24 mouse cellular contexts compared by ENCODE assay signal in genomic region chr16:38459990-38460389, GRCm38 (mm10). TPM values are rescaled to one million over a fixed set of nuclear protein-coding genes. Genes with fewer than 3 reads are reported as not detected.
"Had no signal": no experiment of that assay in that cellular context is flagged by ENCODE, and none has a peak within 500 bp of the region (broad histone marks: within the 10 kb centered on the region; RNA-seq: fewer than 3 reads in every experiment).

No protein-coding gene starts in this region.

- H3K4me1 ChIP-seq: limb, embryonic 13.5 days; lung, embryonic 15.5 days; neural tube, embryonic 12.5 days; neural tube, embryonic 15.5 days had no signal

- H3K4me3 ChIP-seq: layer of hippocampus, adult 2 months; limb, embryonic 10.5 days; limb, embryonic 13.5 days; liver, embryonic 12.5 days; liver, embryonic 15.5 days; lung, embryonic 15.5 days; neural tube, embryonic 12.5 days; neural tube, embryonic 15.5 days had no signal

- H3K36me3 ChIP-seq: limb, embryonic 10.5 days; limb, embryonic 13.5 days; liver, embryonic 12.5 days; liver, embryonic 15.5 days; lung, embryonic 15.5 days; neural tube, embryonic 12.5 days; neural tube, embryonic 15.5 days had no signal

- H3K9me3 ChIP-seq: limb, embryonic 10.5 days; limb, embryonic 13.5 days; liver, embryonic 12.5 days; liver, embryonic 15.5 days; lung, embryonic 15.5 days; neural tube, embryonic 12.5 days; neural tube, embryonic 15.5 days had no signal

- H3K9ac ChIP-seq: limb, embryonic 13.5 days; liver, embryonic 12.5 days; liver, embryonic 15.5 days; lung, embryonic 15.5 days; neural tube, embryonic 12.5 days; neural tube, embryonic 15.5 days had no signal

- H3K27ac ChIP-seq: kidney, postnatal 0 days; layer of hippocampus, adult 2 months; limb, embryonic 10.5 days; limb, embryonic 13.5 days; liver, embryonic 12.5 days; liver, embryonic 15.5 days; lung, embryonic 15.5 days; macrophage; neural tube, embryonic 12.5 days; neural tube, embryonic 15.5 days; stomach, postnatal 0 days had no signal

- H3K27me3 ChIP-seq: limb, embryonic 13.5 days; liver, embryonic 12.5 days; liver, embryonic 15.5 days; lung, embryonic 15.5 days; neural tube, embryonic 12.5 days; neural tube, embryonic 15.5 days had no signal

- DNase-seq: kidney, postnatal 25 days; layer of hippocampus, adult 9-11 months; liver; lung, adult 18-20 months; lung, postnatal 14 days; midbrain, embryonic 14.5 days; right cerebral cortex, adult 18-20 months; right cerebral cortex, postnatal 14 days; right cerebral cortex, postnatal 4 days; thymus, adult 2 months; thymus, postnatal 14 days; thymus, postnatal 4 days had no signal

- ATAC-seq: liver, embryonic 12.5 days had no signal

- H3K4me2 ChIP-seq: limb, embryonic 13.5 days; liver, embryonic 12.5 days; liver, embryonic 15.5 days; lung, embryonic 15.5 days; neural tube, embryonic 12.5 days; neural tube, embryonic 15.5 days had no signal

RNA-seq across cellular contexts. Expression of gene Pla1a, which starts 27.0 kb away (rescaled TPM):
- polyA plus RNA-seq: macrophage; stomach, embryonic 14.5 days had no signal
